Mouse (Mus musculus): ENCODE results near the gene Mtrf1. TPM values are rescaled to one million over a fixed set of nuclear protein-coding genes. Genes with fewer than 3 reads are reported as not detected.

The Mtrf1 gene
- 9.7 and 10.2 TPM in 2 replicates for polyA plus RNA-seq (2016; fragmentation: Nextera tagmentation; extraction: Ambion mirVana)

GRCm38 (mm10) chr14:79397321-79398122, at the start of gene Mtrf1:
TSS of gene Mtrf1 (plus strand) at chr14:79397772.
- Histone ChIP-seq H3K27me3 (replicated peaks) (no peaks in the 10 kb centered on the region), H3K9me3 (replicated peaks) (no peaks in the 10 kb centered on the region), H3K4me2 (peak within 1 kb of the TSS; percentile 68), H3K27ac (ENCODE audit: poor library complexity, severe bottlenecking) (peak within 1 kb of the TSS; percentile 81), H3K4me3 (peak within 1 kb of the TSS; percentile 74), H3K4me1 (replicated peaks) (0 out of 2 replicates have a peak, but pooled peaks cover 5% of the 10 kb centered on the region), H3K36me3 (peaks cover 16% of the 10 kb centered on the region; the same call in 1 of the 2 replicates), H3K9ac (peak within 1 kb of the TSS; percentile 65)
- peak; percentile 83; the same call in 1 of the 2 replicates for ATAC-seq (ENCODE audit: insufficient number of reproducible peaks, low FRiP score)
- WGBS = 18% methylated on average over 23 of the region's 23 CpGs

- Histone ChIP-seq H3K4me2 (no peak overlapping the region), H3K27ac (ENCODE audit: poor library complexity, severe bottlenecking) (no peak overlapping the region), H3K4me1 (replicated peaks) (no peaks in the 10 kb centered on the region), H3K36me3 (peaks cover 48% of the 10 kb centered on the region), H3K9me3 (replicated peaks) (no peaks in the 10 kb centered on the region), H3K9ac (no peak overlapping the region), H3K4me3 (no peak overlapping the region), H3K27me3 (replicated peaks) (no peaks in the 10 kb centered on the region)
- ATAC-seq (ENCODE audit: insufficient number of reproducible peaks, low FRiP score) = no peak
- WGBS = 24% methylated on average over 2 of the region's 2 CpGs
Observed at GRCm38 (mm10) chr14:79358055-79358454, 39.5 kb upstream of the Mtrf1 start.

- Histone ChIP-seq H3K36me3 (peaks cover 29% of the 10 kb centered on the region), H3K9ac (no peak overlapping the region), H3K4me2 (no peak overlapping the region), H3K27me3 (replicated peaks) (no peaks in the 10 kb centered on the region), H3K27ac (ENCODE audit: poor library complexity, severe bottlenecking) (no peak overlapping the region), H3K4me1 (replicated peaks) (no peaks in the 10 kb centered on the region), H3K9me3 (replicated peaks) (no peaks in the 10 kb centered on the region), H3K4me3 (no peak overlapping the region)
- ATAC-seq (ENCODE audit: insufficient number of reproducible peaks, low FRiP score) = no peak
Observed at GRCm38 (mm10) chr14:79377041-79377440, 20.5 kb upstream of the Mtrf1 start.

GRCm38 (mm10) chr14:79383120-79383519, 14.5 kb upstream of the Mtrf1 start:
- Histone ChIP-seq H3K9me3 (replicated peaks) (no peaks in the 10 kb centered on the region), H3K36me3 (peaks cover 17% of the 10 kb centered on the region), H3K27me3 (replicated peaks) (no peaks in the 10 kb centered on the region), H3K4me3 (no peak overlapping the region), H3K4me1 (replicated peaks) (no peaks in the 10 kb centered on the region), H3K27ac (ENCODE audit: poor library complexity, severe bottlenecking) (no peak overlapping the region), H3K4me2 (no peak overlapping the region), H3K9ac (no peak overlapping the region)
- 92% methylated on average over 7 of the region's 7 CpGs for WGBS
- no peak for ATAC-seq (ENCODE audit: insufficient number of reproducible peaks, low FRiP score)

- Histone ChIP-seq H3K4me2 (no peak overlapping the region), H3K4me3 (no peak overlapping the region), H3K4me1 (replicated peaks) (peaks cover 6% of the 10 kb centered on the region), H3K27ac (ENCODE audit: poor library complexity, severe bottlenecking) (no peak overlapping the region), H3K27me3 (replicated peaks) (no peaks in the 10 kb centered on the region), H3K9me3 (replicated peaks) (no peaks in the 10 kb centered on the region), H3K9ac (no peak overlapping the region), H3K36me3 (peaks cover 4% of the 10 kb centered on the region)
- ATAC-seq (ENCODE audit: insufficient number of reproducible peaks, low FRiP score) = no peak
- WGBS = 87% methylated on average over 3 of the region's 3 CpGs
Observed at GRCm38 (mm10) chr14:79388304-79388703, 9.3 kb upstream of the Mtrf1 start.

- 2% methylated on average over 16 of the region's 16 CpGs for WGBS
- no peaks in the 10 kb centered on the region for H3K27me3 ChIP-seq (replicated peaks)
- H3K9ac ChIP-seq = peak overlapping the region; percentile 78
- peak overlapping the region; percentile 83 for H3K4me2 ChIP-seq
- peaks cover 6% of the 10 kb centered on the region for H3K4me1 ChIP-seq (replicated peaks)
- H3K4me3 ChIP-seq = peak overlapping the region; percentile 66
- no peak for ATAC-seq (ENCODE audit: insufficient number of reproducible peaks, low FRiP score)
- H3K27ac ChIP-seq (ENCODE audit: poor library complexity, severe bottlenecking) = peak overlapping the region; percentile 98
- H3K36me3 ChIP-seq = peaks cover 4% of the 10 kb centered on the region
- no peaks in the 10 kb centered on the region for H3K9me3 ChIP-seq (replicated peaks)
Observed at GRCm38 (mm10) chr14:79389438-79390264, 7.9 kb upstream of the Mtrf1 start.

GRCm38 (mm10) chr14:79390265-79390926, 7.2 kb upstream of the Mtrf1 start, which contains the start of gene Naa16:
TSS of gene Naa16 (minus strand) at chr14:79390778.
- no peaks in the 10 kb centered on the region for H3K27me3 ChIP-seq (replicated peaks)
- H3K9ac ChIP-seq = peak within 1 kb of the TSS; percentile 78
- peak within 1 kb of the TSS; percentile 98 for H3K27ac ChIP-seq (ENCODE audit: poor library complexity, severe bottlenecking)
- peak; percentile 93 for ATAC-seq (ENCODE audit: insufficient number of reproducible peaks, low FRiP score)
- H3K4me1 ChIP-seq (replicated peaks) = peaks cover 6% of the 10 kb centered on the region
- H3K4me3 ChIP-seq = peak within 1 kb of the TSS; percentile 66
- under 1% methylated on average over 58 of the region's 71 CpGs for WGBS
- peak within 1 kb of the TSS; percentile 83 for H3K4me2 ChIP-seq
- H3K9me3 ChIP-seq (replicated peaks) = no peaks in the 10 kb centered on the region
- H3K36me3 ChIP-seq = peaks cover 4% of the 10 kb centered on the region

GRCm38 (mm10) chr14:79393289-79393688, 4.3 kb upstream of the Mtrf1 start:
- no peaks in the 10 kb centered on the region for H3K36me3 ChIP-seq
- no peaks in the 10 kb centered on the region for H3K9me3 ChIP-seq (replicated peaks)
- ATAC-seq (ENCODE audit: insufficient number of reproducible peaks, low FRiP score) = no peak
- peaks cover 6% of the 10 kb centered on the region for H3K4me1 ChIP-seq (replicated peaks)
- no peak overlapping the region for H3K4me3 ChIP-seq
- H3K27me3 ChIP-seq (replicated peaks) = no peaks in the 10 kb centered on the region
- H3K4me2 ChIP-seq = no peak overlapping the region
- no peak overlapping the region for H3K9ac ChIP-seq
- H3K27ac ChIP-seq (ENCODE audit: poor library complexity, severe bottlenecking) = no peak overlapping the region
- 60% methylated on average over 1 of the region's 1 CpGs for WGBS

GRCm38 (mm10) chr14:79394564-79394963, 3.0 kb upstream of the Mtrf1 start:
- H3K4me2 ChIP-seq = no peak overlapping the region
- H3K27me3 ChIP-seq (replicated peaks) = no peaks in the 10 kb centered on the region
- peaks cover under 1% of the 10 kb centered on the region; the same call in 1 of the 2 replicates for H3K36me3 ChIP-seq
- H3K9ac ChIP-seq = no peak overlapping the region
- no peak overlapping the region for H3K27ac ChIP-seq (ENCODE audit: poor library complexity, severe bottlenecking)
- H3K9me3 ChIP-seq (replicated peaks) = no peaks in the 10 kb centered on the region
- no peak for ATAC-seq (ENCODE audit: insufficient number of reproducible peaks, low FRiP score)
- no peak overlapping the region for H3K4me3 ChIP-seq
- no peaks in the 10 kb centered on the region; the same call in 1 of the 2 replicates for H3K4me1 ChIP-seq (replicated peaks)

GRCm38 (mm10) chr14:79407641-79408040, 10.1 kb downstream of the Mtrf1 start:
- Histone ChIP-seq H3K9ac (no peak overlapping the region), H3K4me2 (no peak overlapping the region), H3K27ac (ENCODE audit: poor library complexity, severe bottlenecking) (no peak overlapping the region), H3K4me3 (no peak overlapping the region), H3K9me3 (replicated peaks) (no peaks in the 10 kb centered on the region), H3K4me1 (replicated peaks) (no peaks in the 10 kb centered on the region), H3K36me3 (peaks cover 36% of the 10 kb centered on the region), H3K27me3 (replicated peaks) (no peaks in the 10 kb centered on the region)
- WGBS = 74% methylated on average over 2 of the region's 2 CpGs
- no peak for ATAC-seq (ENCODE audit: insufficient number of reproducible peaks, low FRiP score)

Measured in heart, embryonic 12.5 days (tissue).